Mouse (Mus musculus) activated CD4-positive, CD25-positive, alpha-beta regulatory T cell, adult 9 weeks (primary cell): ENCODE results near the gene Noxa1. TPM values are rescaled to one million over a fixed set of nuclear protein-coding genes. Genes with fewer than 3 reads are reported as not detected.

ENCODE experiments used
- polyA plus RNA-seq: library from polyadenylated mRNA; unstranded; fragments of 100-300 nt; shearing (Covaris generic); gene quantifications from one replicate; pipeline ENCODE4 v1.2.1, GENCODE M21; 2017

The Noxa1 gene
- 13.2 TPM for polyA plus RNA-seq

DNA sequence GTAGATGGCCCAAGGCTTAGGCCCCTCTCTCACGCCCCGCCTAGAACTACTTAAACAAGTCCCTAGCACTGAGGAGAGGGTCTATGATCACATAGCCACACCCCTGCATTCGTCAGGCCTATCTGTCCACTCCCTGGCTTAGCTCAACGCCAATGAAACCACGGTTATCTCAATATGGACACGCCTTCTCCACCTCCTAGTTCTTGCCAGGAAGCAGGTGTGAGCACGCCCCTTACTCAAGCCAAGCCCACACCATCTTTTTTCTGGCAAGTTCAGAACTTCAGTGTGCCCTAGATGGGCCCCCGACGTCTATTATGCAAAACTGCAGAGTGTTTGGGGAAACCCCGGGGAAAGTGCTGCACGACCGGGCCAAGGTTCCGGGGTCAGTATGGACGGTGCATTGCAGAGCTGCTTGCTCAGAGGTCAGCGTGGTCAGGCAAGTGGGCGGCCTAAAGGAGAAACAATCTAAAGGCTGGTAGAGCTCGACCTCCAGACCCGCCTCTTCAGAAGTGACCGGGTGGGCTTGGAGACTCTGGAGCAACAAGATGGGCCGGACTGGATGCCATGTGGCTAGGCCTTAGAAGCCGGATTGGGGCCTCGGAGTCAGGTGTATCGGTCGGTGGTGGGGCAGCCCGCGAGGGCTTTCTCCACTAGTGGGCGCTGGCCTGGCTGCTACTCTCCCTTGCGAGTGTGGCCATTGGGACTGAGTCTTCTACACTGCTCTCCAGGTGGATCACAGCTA, at the start of gene Noxa1:
Gene Noxa1 (minus strand): TSS at position 41 of the 742 bp plus-strand sequence.

DNA sequence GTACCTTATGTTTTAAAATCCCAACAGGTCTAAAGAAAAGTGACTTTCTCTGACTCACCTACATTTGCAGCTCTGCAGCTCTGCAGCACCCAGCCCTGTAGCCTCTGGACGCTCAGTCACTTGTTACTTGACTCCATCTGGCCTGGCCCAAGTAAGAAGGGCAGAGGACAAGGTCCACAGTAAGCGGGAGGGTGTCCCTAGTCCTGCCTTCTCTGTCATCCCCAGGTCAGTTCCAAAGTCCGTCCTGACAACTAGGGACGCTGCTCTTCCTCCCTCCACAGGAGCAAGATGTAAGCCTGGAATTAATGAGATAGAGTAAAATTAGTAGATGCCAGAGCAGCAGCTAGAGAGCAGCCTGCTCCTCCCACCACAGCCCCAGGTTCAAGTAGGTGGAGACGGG, 14.9 kb downstream of the Noxa1 start, which contains the start of gene Entpd8:
Gene Entpd8 (plus strand): TSS at position 229 of the 400 bp plus-strand sequence.

DNA sequence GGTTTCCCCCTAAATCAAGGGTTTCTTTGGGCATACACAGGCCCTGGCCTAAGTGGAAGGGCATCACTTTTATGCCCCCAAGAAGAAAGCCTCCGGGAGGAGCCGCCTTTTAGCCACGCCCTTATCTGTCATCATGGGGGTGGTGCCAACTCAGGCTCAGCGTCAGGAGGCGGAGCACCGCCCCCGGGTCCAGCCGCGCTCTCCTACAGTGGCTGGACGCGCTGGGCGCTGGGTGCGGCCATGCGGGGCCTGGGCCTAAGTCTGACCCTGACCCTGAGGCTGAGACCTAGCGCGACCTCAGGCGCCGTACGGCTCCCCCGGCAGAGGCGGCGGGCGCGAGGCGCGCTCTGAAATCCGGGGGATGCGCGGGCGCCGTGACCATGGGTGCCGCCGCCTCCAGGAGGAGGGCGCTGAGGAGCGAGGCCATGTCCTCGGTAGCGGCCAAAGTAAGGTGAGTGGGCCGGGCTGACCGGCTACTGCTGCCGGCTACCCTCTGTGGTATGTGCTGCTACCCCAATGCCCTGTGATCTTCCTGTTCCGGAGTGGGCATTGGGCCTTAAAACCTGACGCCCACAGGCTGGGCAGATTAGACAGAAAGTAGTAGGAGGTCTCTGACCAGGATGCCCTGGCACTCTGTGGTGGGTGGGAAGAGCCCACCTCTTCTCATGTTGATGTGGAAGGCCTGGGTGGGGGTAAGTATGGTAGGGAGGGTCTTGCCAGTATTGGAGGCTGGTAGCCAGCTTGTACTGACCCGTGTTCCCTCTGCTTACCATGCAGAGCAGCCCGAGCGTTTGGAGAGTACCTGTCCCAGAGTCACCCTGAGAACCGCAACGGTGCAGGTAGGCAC, 40.5 kb downstream of the Noxa1 start, which contains the start of gene Nsmf:
Gene Nsmf (plus strand): TSS at position 135 of the 847 bp plus-strand sequence.

Other genes starting within 250 kb of the Noxa1 start
- 54.5 TPM for gene Ehmt1, start 175.5 kb downstream of the Noxa1 start, polyA plus RNA-seq
- 279 TPM for gene Arrdc1, start 159.9 kb downstream of the Noxa1 start, polyA plus RNA-seq
- 0.84 TPM for gene Zmynd19, start 145.4 kb downstream of the Noxa1 start, polyA plus RNA-seq
- gene Dph7, start 132.7 kb downstream of the Noxa1 start, polyA plus RNA-seq: 31.2 TPM
- 104 TPM for gene Mrpl41, start 120.1 kb downstream of the Noxa1 start, polyA plus RNA-seq
- gene Pnpla7, start 119.1 kb downstream of the Noxa1 start, polyA plus RNA-seq: 95.9 TPM
- gene Nsmf, start 40.8 kb downstream of the Noxa1 start, polyA plus RNA-seq: 30.6 TPM
- gene Entpd8, start 14.8 kb downstream of the Noxa1 start, polyA plus RNA-seq: 0.48 TPM
- gene Nrarp, start 85.6 kb upstream of the Noxa1 start, polyA plus RNA-seq: not detected
- gene Tor4a, start 101.7 kb upstream of the Noxa1 start, polyA plus RNA-seq: 153 TPM
- gene Nelfb, start 116.3 kb upstream of the Noxa1 start, polyA plus RNA-seq: 167 TPM
- gene Stpg3, start 119.5 kb upstream of the Noxa1 start, polyA plus RNA-seq: not detected
- gene Fam166a, start 123.6 kb upstream of the Noxa1 start, polyA plus RNA-seq: not detected
- 235 TPM for gene Tubb4b, start 129.6 kb upstream of the Noxa1 start, polyA plus RNA-seq
- gene Slc34a3, start 139.2 kb upstream of the Noxa1 start, polyA plus RNA-seq: not detected
- gene Rnf224, start 141.6 kb upstream of the Noxa1 start, polyA plus RNA-seq: not detected
- gene Rnf208, start 147.1 kb upstream of the Noxa1 start, polyA plus RNA-seq: not detected
- gene Cysrt1, start 147.3 kb upstream of the Noxa1 start, polyA plus RNA-seq: not detected
- gene AL732309.1, start 151.7 kb upstream of the Noxa1 start, polyA plus RNA-seq: 10.4 TPM
- gene Tmem203, start 160.3 kb upstream of the Noxa1 start, polyA plus RNA-seq: 16.9 TPM
- gene Tprn, start 167.5 kb upstream of the Noxa1 start, polyA plus RNA-seq: 3.8 TPM
- 144 TPM for gene Ssna1, start 177.3 kb upstream of the Noxa1 start, polyA plus RNA-seq
- 106 TPM for gene Anapc2, start 177.3 kb upstream of the Noxa1 start, polyA plus RNA-seq
- not detected for gene Tmem210, start 193.0 kb upstream of the Noxa1 start, polyA plus RNA-seq
- not detected for gene Lrrc26, start 194.8 kb upstream of the Noxa1 start, polyA plus RNA-seq
- gene Grin1, start 224.0 kb upstream of the Noxa1 start, polyA plus RNA-seq: 0.11 TPM
- gene Man1b1, start 237.2 kb upstream of the Noxa1 start, polyA plus RNA-seq: 24.2 TPM